Mouse (Mus musculus) megakaryocyte-erythroid progenitor cell, adult 5 weeks (primary cell): ENCODE measurements around the gene Aph1c. TPM values are rescaled to one million over a fixed set of nuclear protein-coding genes. Genes with fewer than 3 reads are reported as not detected.

Experiments
- polyA plus RNA-seq: library from polyadenylated mRNA; stranded (reverse); fragments of >175 nt; gene quantifications from 2 replicates; pipeline ENCODE4 v1.2.3, GENCODE M21; 2012

Gene Aph1c
- 0.26 and 0.34 TPM in 2 replicates for polyA plus RNA-seq

GRCm38 (mm10) chr9:66834318-66835096 is at the start of gene Aph1c:
Gene Aph1c (minus strand): TSS chr9:66834726.

GRCm38 (mm10) chr9:66796739-66797138 is 37.8 kb downstream of the Aph1c start, which contains the start of gene Gm10647:
Gene Gm10647 (plus strand): TSS chr9:66797039.

GRCm38 (mm10) chr9:66795464-66796324 is 38.8 kb downstream of the Aph1c start, which contains the start of gene Aph1b:
Gene Aph1b (minus strand): TSS chr9:66795490.

Other genes with a start within 250 kb of the Aph1c start
- gene Usp3, start 241.6 kb downstream of the Aph1c start, polyA plus RNA-seq = 22.5 and 23.3 TPM in 2 replicates
- gene Car12, start 121.0 kb downstream of the Aph1c start, polyA plus RNA-seq = 2.9 and 3.9 TPM in 2 replicates
- gene Aph1b, start 39.2 kb downstream of the Aph1c start, polyA plus RNA-seq = 0.28 and 0.44 TPM in 2 replicates
- gene Gm10647, start 37.7 kb downstream of the Aph1c start, polyA plus RNA-seq = not detected in 2 replicates
- 3.7 and 4.7 TPM in 2 replicates for gene Rab8b, start 85.0 kb upstream of the Aph1c start, polyA plus RNA-seq
- gene Rps27l, start 111.4 kb upstream of the Aph1c start, polyA plus RNA-seq = 116 and 134 TPM in 2 replicates
- 12.4 and 14.9 TPM in 2 replicates for gene Lactb, start 140.8 kb upstream of the Aph1c start, polyA plus RNA-seq
- 35.1 and 63.5 TPM in 2 replicates for gene Tpm1, start 214.7 kb upstream of the Aph1c start, polyA plus RNA-seq